Mouse (Mus musculus): ENCODE results near the gene Prg3. TPM values are rescaled to one million over a fixed set of nuclear protein-coding genes. Genes with fewer than 3 reads are reported as not detected.

The Prg3 gene
- total and polyA plus RNA-seq, 3 experiments = not detected

GRCm38 (mm10) chr2:84964111-84964801 is 23.8 kb upstream of the Prg3 start (continued):
- peak; percentile 93 for TF ChIP-seq ETS1 (conservative IDR thresholded peaks at IDR 0.05; ENCODE audit: low read depth, low read length)
- TF ChIP-seq USF2 (conservative IDR thresholded peaks at IDR 0.05; ENCODE audit: low read depth, low read length) = no peak

GRCm38 (mm10) chr2:84967318-84967991 is 20.6 kb upstream of the Prg3 start:
- Histone ChIP-seq H3K79me2 (replicated peaks; ENCODE audit: control insufficient read depth, extremely low read depth, insufficient read depth, poor library complexity, severe bottlenecking) (no peaks in the 10 kb centered on the region), H3K36me3 (replicated peaks in 1 of 2; ENCODE audit: control insufficient read depth in 1 of 2, insufficient read depth in 1 of 2, low read length in 1 of 2) (peaks cover 0 to 5% of the 10 kb centered on the region in 2 experiments), H3K4me3 (replicated peaks in 1 of 3; ENCODE audit: low read depth in 2 of 3, low read length in 2 of 3, poor library complexity in 1 of 3) (no peak overlapping the region), H3K27ac (ENCODE audit: insufficient read depth, low read depth) (peak overlapping the region; percentile 86), H3K9ac (ENCODE audit: insufficient read depth, low read depth) (peak overlapping the region; percentile 42; the same call in 1 of the 2 replicates), H3K4me1 (ENCODE audit: control insufficient read depth in 1 of 2, insufficient read depth in 2 of 2) (peaks cover 32 to 63% of the 10 kb centered on the region in 2 experiments), H3K4me2 (ENCODE audit: insufficient read depth, low read depth, poor library complexity, severe bottlenecking) (no peak overlapping the region; the same call in 1 of the 2 replicates), H3K9me3 (replicated peaks; ENCODE audit: low read length) (no peaks in the 10 kb centered on the region), H3K27me3 (replicated peaks) (no peaks in the 10 kb centered on the region)
- no peak for TF ChIP-seq NRF1 (IDR thresholded peaks at IDR 0.05; ENCODE audit: low read depth, low read length)
- TF ChIP-seq TCF12 (IDR thresholded peaks at IDR 0.05; ENCODE audit: low read depth, low read length) = peak; percentile 79
- peak; percentile 36; the same call in 1 of the 2 replicates for TF ChIP-seq MAFK (IDR thresholded peaks at IDR 0.05; ENCODE audit: insufficient replicate concordance, low read length)
- peak; percentile 94 for TF ChIP-seq MAX (IDR thresholded peaks at IDR 0.05; ENCODE audit: low read length)
- peak; percentile 65 for TF ChIP-seq ETS1 (conservative IDR thresholded peaks at IDR 0.05; ENCODE audit: low read depth, low read length)
- peak; percentile 80; the same call in 1 of the 2 replicates for TF ChIP-seq MEF2A (IDR thresholded peaks at IDR 0.05; ENCODE audit: borderline replicate concordance, low read depth, low read length)
- peak; percentile 94 for TF ChIP-seq IRF4 (IDR thresholded peaks at IDR 0.05; ENCODE audit: low read depth, low read length)
- TF ChIP-seq CTCF (conservative IDR thresholded peaks at IDR 0.05 in 1 of 2, IDR thresholded peaks at IDR 0.05 in 1 of 2; ENCODE audit: low read depth in 2 of 2, low read length in 2 of 2) = no peak
- peak; percentile 74; the same call in 1 of the 2 replicates for TF ChIP-seq JUND (conservative IDR thresholded peaks at IDR 0.05; ENCODE audit: low read depth, low read length)
- TF ChIP-seq E2F4 (IDR thresholded peaks at IDR 0.05; ENCODE audit: insufficient replicate concordance, low read depth, low read length) = no peak
- TF ChIP-seq KAT2A (IDR thresholded peaks at IDR 0.05; ENCODE audit: insufficient replicate concordance, low read length) = no peak
- peak; percentile 45 for TF ChIP-seq HCFC1 (IDR thresholded peaks at IDR 0.05; ENCODE audit: low read depth, low read length)
- TF ChIP-seq CHD1 (IDR thresholded peaks at IDR 0.05; ENCODE audit: low read depth, low read length) = 0 out of 2 replicates have a peak, but pooled peaks have one; percentile 54
- TF ChIP-seq SMC3 (IDR thresholded peaks at IDR 0.05; ENCODE audit: low read depth, low read length) = 0 out of 2 replicates have a peak, but pooled peaks have one; percentile 4
- peak; percentile 84 for TF ChIP-seq SIN3A (IDR thresholded peaks at IDR 0.05; ENCODE audit: low read length)
- TF ChIP-seq UBTF (IDR thresholded peaks at IDR 0.05; ENCODE audit: low read depth, low read length) = no peak
- TF ChIP-seq CHD2 (IDR thresholded peaks at IDR 0.05; ENCODE audit: low read length) = peak; percentile 72
- no peak for TF ChIP-seq ZNF384 (IDR thresholded peaks at IDR 0.05; ENCODE audit: low read depth, low read length)
- TF ChIP-seq RAD21 (IDR thresholded peaks at IDR 0.05; ENCODE audit: low read depth, low read length) = no peak; the same call in 1 of the 2 replicates
- peak; percentile 82; the same call in 1 of the 2 replicates for TF ChIP-seq MXI1 (IDR thresholded peaks at IDR 0.05; ENCODE audit: low read depth, low read length)
- no peak for TF ChIP-seq MAZ (IDR thresholded peaks at IDR 0.05; ENCODE audit: low read depth, low read length)
- peak; percentile 86; the same call in 1 of the 2 replicates for TF ChIP-seq RCOR1 (conservative IDR thresholded peaks at IDR 0.05; ENCODE audit: low read depth, low read length)
- TF ChIP-seq ZMIZ1 (IDR thresholded peaks at IDR 0.05; ENCODE audit: low read depth, low read length) = 0 out of 2 replicates have a peak, but pooled peaks have one; percentile 19
- TF ChIP-seq ELF1 (IDR thresholded peaks at IDR 0.05; ENCODE audit: low read depth, low read length) = peak; percentile 68
- TF ChIP-seq MYC (IDR thresholded peaks at IDR 0.05; ENCODE audit: low read depth, low read length) = peak; percentile 95
- peak; percentile 88 for TF ChIP-seq BHLHE40 (IDR thresholded peaks at IDR 0.05; ENCODE audit: low read depth, low read length)
- peak; percentile 97 for TF ChIP-seq EP300 (IDR thresholded peaks at IDR 0.05; ENCODE audit: low read length)
- no peak for TF ChIP-seq ZC3H11A (IDR thresholded peaks at IDR 0.05; ENCODE audit: low read depth, low read length)
- TF ChIP-seq POLR2AphosphoS2 (IDR thresholded peaks at IDR 0.05; ENCODE audit: low read depth, low read length) = no peak
- dilution Hi-C loops (cut with MboI; ENCODE audit: extremely low pct_ligation_motif_present, extremely low pct_unique_long_range_greater_than_20kb, low sequenced_read_pairs) (no loop called here), in situ Hi-C loops (cut with MboI; ENCODE audit: low pct_ligation_motif_present, low pct_unique_long_range_greater_than_20kb, low sequenced_read_pairs) (no loop called here)
- peak; percentile 85 for DNase-seq (ENCODE audit: extremely low read depth)

All from CH12.LX (cell line).